Mouse (Mus musculus): ENCODE measurements around the gene Zcchc14. TPM values are rescaled to one million over a fixed set of nuclear protein-coding genes. Genes with fewer than 3 reads are reported as not detected.

Zcchc14 gene
- polyA plus RNA-seq, 1 experiment, result 31.4 TPM

GRCm38 (mm10) chr8:121577751-121578675 lies 74.7 kb downstream of the Zcchc14 start:
- no peak for DNase-seq
- 3% methylated on average over 44 of the region's 44 CpGs for WGBS
- peak overlapping the region; percentile 61 for H3K4me3 ChIP-seq (ENCODE audit: insufficient read depth, low read depth, low read length)
- H3K4me1 ChIP-seq (ENCODE audit: control insufficient read depth, insufficient read depth, low read length), result peaks cover 7% of the 10 kb centered on the region; the same call in 1 of the 2 replicates
- H3K27me3 ChIP-seq (replicated peaks; ENCODE audit: control insufficient read depth, insufficient read depth, low read length), result no peaks in the 10 kb centered on the region
- no peaks in the 10 kb centered on the region for H3K36me3 ChIP-seq (ENCODE audit: control insufficient read depth, insufficient read depth, low read length)
- TF ChIP-seq POLR2A (IDR thresholded peaks at IDR 0.05; ENCODE audit: low read depth, low read length) (no peak), CTCF (conservative IDR thresholded peaks at IDR 0.05; ENCODE audit: insufficient read depth, insufficient read length, low read depth, low read length) (no peak)
- H3K27ac ChIP-seq (ENCODE audit: insufficient read depth, low read depth, low read length), result no peak overlapping the region

GRCm38 (mm10) chr8:121575661-121576060 lies 77.0 kb downstream of the Zcchc14 start:
- Histone ChIP-seq H3K4me1 (ENCODE audit: control insufficient read depth, insufficient read depth, low read length) (peaks cover 10% of the 10 kb centered on the region; the same call in 1 of the 2 replicates), H3K27me3 (replicated peaks; ENCODE audit: control insufficient read depth, insufficient read depth, low read length) (no peaks in the 10 kb centered on the region), H3K27ac (ENCODE audit: insufficient read depth, low read depth, low read length) (no peak overlapping the region), H3K36me3 (ENCODE audit: control insufficient read depth, insufficient read depth, low read length) (no peaks in the 10 kb centered on the region), H3K4me3 (ENCODE audit: insufficient read depth, low read depth, low read length) (no peak overlapping the region)
- no peak for TF ChIP-seq CTCF (conservative IDR thresholded peaks at IDR 0.05; ENCODE audit: insufficient read depth, insufficient read length, low read depth, low read length)
- no peak for TF ChIP-seq POLR2A (IDR thresholded peaks at IDR 0.05; ENCODE audit: low read depth, low read length)
- WGBS, result 75% methylated on average over 3 of the region's 3 CpGs
- DNase-seq, result no peak

- Histone ChIP-seq H3K27ac (ENCODE audit: insufficient read depth, low read depth, low read length) (no peak overlapping the region), H3K4me1 (ENCODE audit: control insufficient read depth, insufficient read depth, low read length) (peaks cover 10% of the 10 kb centered on the region; the same call in 1 of the 2 replicates), H3K4me3 (ENCODE audit: insufficient read depth, low read depth, low read length) (no peak overlapping the region), H3K27me3 (replicated peaks; ENCODE audit: control insufficient read depth, insufficient read depth, low read length) (no peaks in the 10 kb centered on the region), H3K36me3 (ENCODE audit: control insufficient read depth, insufficient read depth, low read length) (no peaks in the 10 kb centered on the region)
- peak; percentile 54 for DNase-seq
- TF ChIP-seq CTCF (conservative IDR thresholded peaks at IDR 0.05; ENCODE audit: insufficient read depth, insufficient read length, low read depth, low read length), result 0 out of 2 replicates have a peak, but pooled peaks have one; percentile 7
- no peak for TF ChIP-seq POLR2A (IDR thresholded peaks at IDR 0.05; ENCODE audit: low read depth, low read length)
- WGBS, result 17% methylated on average over 3 of the region's 3 CpGs
Observed at GRCm38 (mm10) chr8:121573275-121573674, 79.4 kb downstream of the Zcchc14 start.

- no peaks in the 10 kb centered on the region for H3K36me3 ChIP-seq (ENCODE audit: control insufficient read depth, insufficient read depth, low read length)
- no peak for DNase-seq
- H3K27ac ChIP-seq (ENCODE audit: insufficient read depth, low read depth, low read length), result no peak overlapping the region
- H3K4me3 ChIP-seq (ENCODE audit: insufficient read depth, low read depth, low read length), result no peak overlapping the region
- H3K27me3 ChIP-seq (replicated peaks; ENCODE audit: control insufficient read depth, insufficient read depth, low read length), result no peaks in the 10 kb centered on the region
- 85% methylated on average over 7 of the region's 7 CpGs for WGBS
- TF ChIP-seq CTCF (conservative IDR thresholded peaks at IDR 0.05; ENCODE audit: insufficient read depth, insufficient read length, low read depth, low read length) (no peak), POLR2A (IDR thresholded peaks at IDR 0.05; ENCODE audit: low read depth, low read length) (no peak)
- peaks cover 4% of the 10 kb centered on the region; the same call in 1 of the 2 replicates for H3K4me1 ChIP-seq (ENCODE audit: control insufficient read depth, insufficient read depth, low read length)
Observed at GRCm38 (mm10) chr8:121572121-121572520, 80.6 kb downstream of the Zcchc14 start.

- Histone ChIP-seq H3K4me3 (ENCODE audit: insufficient read depth, low read depth, low read length) (no peak overlapping the region), H3K27me3 (replicated peaks; ENCODE audit: control insufficient read depth, insufficient read depth, low read length) (no peaks in the 10 kb centered on the region), H3K27ac (ENCODE audit: insufficient read depth, low read depth, low read length) (no peak overlapping the region), H3K4me1 (ENCODE audit: control insufficient read depth, insufficient read depth, low read length) (peaks cover 4% of the 10 kb centered on the region; the same call in 1 of the 2 replicates), H3K36me3 (ENCODE audit: control insufficient read depth, insufficient read depth, low read length) (no peaks in the 10 kb centered on the region)
- TF ChIP-seq CTCF (conservative IDR thresholded peaks at IDR 0.05; ENCODE audit: insufficient read depth, insufficient read length, low read depth, low read length), result no peak
- TF ChIP-seq POLR2A (IDR thresholded peaks at IDR 0.05; ENCODE audit: low read depth, low read length), result no peak
- no peak for DNase-seq
- 89% methylated on average over 17 of the region's 17 CpGs for WGBS
Observed at GRCm38 (mm10) chr8:121570801-121571200, 81.9 kb downstream of the Zcchc14 start.

GRCm38 (mm10) chr8:121570335-121570734 lies 82.4 kb downstream of the Zcchc14 start:
- H3K27ac ChIP-seq (ENCODE audit: insufficient read depth, low read depth, low read length), result no peak overlapping the region
- DNase-seq, result no peak
- no peaks in the 10 kb centered on the region for H3K36me3 ChIP-seq (ENCODE audit: control insufficient read depth, insufficient read depth, low read length)
- H3K27me3 ChIP-seq (replicated peaks; ENCODE audit: control insufficient read depth, insufficient read depth, low read length), result no peaks in the 10 kb centered on the region
- TF ChIP-seq CTCF (conservative IDR thresholded peaks at IDR 0.05; ENCODE audit: insufficient read depth, insufficient read length, low read depth, low read length), result no peak
- peaks cover 4% of the 10 kb centered on the region; the same call in 1 of the 2 replicates for H3K4me1 ChIP-seq (ENCODE audit: control insufficient read depth, insufficient read depth, low read length)
- H3K4me3 ChIP-seq (ENCODE audit: insufficient read depth, low read depth, low read length), result no peak overlapping the region
- 78% methylated on average over 21 of the region's 21 CpGs for WGBS

- H3K36me3 ChIP-seq (ENCODE audit: control insufficient read depth, insufficient read depth, low read length), result no peaks in the 10 kb centered on the region
- H3K27me3 ChIP-seq (replicated peaks; ENCODE audit: control insufficient read depth, insufficient read depth, low read length), result no peaks in the 10 kb centered on the region
- no peak for DNase-seq
- no peak overlapping the region for H3K27ac ChIP-seq (ENCODE audit: insufficient read depth, low read depth, low read length)
- 74% methylated on average over 6 of the region's 6 CpGs for WGBS
- H3K4me3 ChIP-seq (ENCODE audit: insufficient read depth, low read depth, low read length), result no peak overlapping the region
- peaks cover 4% of the 10 kb centered on the region; the same call in 1 of the 2 replicates for H3K4me1 ChIP-seq (ENCODE audit: control insufficient read depth, insufficient read depth, low read length)
- TF ChIP-seq POLR2A (IDR thresholded peaks at IDR 0.05; ENCODE audit: low read depth, low read length) (no peak), CTCF (conservative IDR thresholded peaks at IDR 0.05; ENCODE audit: insufficient read depth, insufficient read length, low read depth, low read length) (no peak)
Observed at GRCm38 (mm10) chr8:121568321-121568720, 84.4 kb downstream of the Zcchc14 start.

All from kidney, adult 2 months (tissue).